ENCODE assay signal across 9 mouse cellular contexts in the genomic region with DNA sequence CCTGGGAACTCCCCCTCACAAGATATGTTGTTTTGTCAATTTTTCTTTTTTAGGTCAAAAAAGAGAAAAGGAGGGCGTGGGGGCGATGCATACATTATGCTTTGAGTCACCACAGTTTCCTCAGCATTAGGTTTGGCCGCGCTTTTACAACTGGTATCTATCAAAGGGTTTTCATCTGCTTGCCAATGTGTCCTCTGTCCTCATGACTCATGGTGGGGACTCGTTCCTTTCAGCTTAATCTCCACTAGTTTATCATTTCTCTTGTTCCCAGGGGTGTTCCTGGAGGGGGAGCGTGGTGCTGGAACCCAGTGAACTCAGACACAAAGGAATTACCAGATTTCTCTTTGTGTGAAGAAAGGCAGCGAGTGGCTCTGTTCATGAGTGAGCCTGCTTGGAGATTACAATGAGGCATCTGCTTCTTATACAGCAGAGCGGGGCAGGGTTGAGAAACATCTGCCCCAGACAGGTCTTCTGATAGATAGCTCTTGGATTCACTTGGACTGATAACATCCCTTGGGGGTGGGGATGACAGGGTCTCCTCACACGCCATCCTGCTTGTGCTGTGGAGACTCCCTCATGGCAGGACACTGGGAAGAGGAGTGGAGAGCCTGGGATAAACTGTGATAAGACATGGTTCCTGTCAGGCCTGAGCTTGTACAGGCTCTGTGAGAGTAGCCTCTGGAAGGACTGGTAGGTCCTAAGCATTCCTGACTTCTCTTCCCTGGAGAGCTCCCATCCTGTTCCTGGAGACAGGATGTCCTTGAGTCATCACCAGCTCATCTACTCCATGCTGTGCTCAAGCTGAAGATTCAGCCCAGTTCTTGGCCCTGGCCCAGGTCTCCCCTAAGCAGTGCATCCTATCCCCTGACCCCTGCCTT.
DNase-seq lines count a peak whose midpoint lies in the region; ATAC-seq lines count a peak whose summit lies in the region.
"Had no signal": no experiment of that assay in that cellular context is flagged by ENCODE, and none has a peak within 500 bp of the region (broad histone marks: within the 10 kb centered on the region; RNA-seq: fewer than 3 reads in every experiment).

No protein-coding gene starts in this region.

- intact Hi-C loops in left cerebral cortex, postnatal 14 days (cut with DNase I), result no loop called here

- no peak for DNase-seq in frontal cortex, postnatal 10 days (ENCODE audit: low spot score in 2 of 2)
- peak; percentile 52 to 63 for DNase-seq in right cerebral cortex, adult 2 months (ENCODE audit: low spot score in 2 of 2)
- no peak for DNase-seq in right cerebral cortex, postnatal 10 days (ENCODE audit: low spot score in 2 of 2)
- DNase-seq in left cerebral cortex, postnatal 14 days (ENCODE audit: low spot score in 2 of 2), result peak; percentile 15
- DNase-seq in testis, postnatal 10 days (ENCODE audit: low spot score), result peak; percentile 55
- DNase-seq in spleen, adult 18-20 months, result no peak

- peak; percentile 82; the same call in 1 of the 2 replicates for ATAC-seq in frontal cortex, adult (ENCODE audit: low TSS enrichment)
- ATAC-seq in megakaryocyte-erythroid progenitor cell, adult 5-6 weeks (replicated peaks; ENCODE audit: low FRiP score, low TSS enrichment, poor library complexity, severe bottlenecking), result no peak
- ATAC-seq: midbrain, embryonic 13.5 days had no signal

Comparison
In these comparisons a context has a peak if more than half of its experiments do, and no peak if none do; other contexts are left out.
1. DNase-seq: peak in right cerebral cortex, adult 2 months (2 of 2), left cerebral cortex, postnatal 14 days (2 of 2) and testis, postnatal 10 days (single experiment); none in frontal cortex, postnatal 10 days (0 of 2), right cerebral cortex, postnatal 10 days (0 of 2) and spleen, adult 18-20 months (0 of 2).